Mouse (Mus musculus) lung, postnatal 0 days (tissue): Measurements from ENCODE around the gene Ccdc167. TPM values are rescaled to one million over a fixed set of nuclear protein-coding genes. Genes with fewer than 3 reads are reported as not detected.
A peak's percentile ranks its signal among the peaks of the same experiment; 100 is the strongest.

Experiments
- ATAC-seq: fragments of 200-750 bp; cut with Nextera tagmentation; 2 replicates; pipeline ENCODE4 v1.8.0; 2017; ENCODE audit warnings: moderate library complexity
- DNase-seq: peaks from one replicate; pipeline ENCODE4 v3.0.0-alpha.2; 2016; ENCODE audit warnings: low spot score
- H3K27ac ChIP-seq: fragments of 300-500 bp; sonication (generic); 2 replicates; pipeline ENCODE4 v1.5.1; 2014; ENCODE audit warnings: antibody characterized with exemption, mild to moderate bottlenecking, low read length, mixed read lengths
- H3K27me3 ChIP-seq: fragments of 300-500 bp; sonication (generic); replicated peaks from 2 replicates; pipeline ENCODE4 v1.6.1; 2014; ENCODE audit warnings: low read length, mixed read lengths; ENCODE audit not compliant: insufficient read depth
- H3K36me3 ChIP-seq: fragments of 300-500 bp; sonication (generic); 2 replicates; pipeline ENCODE4 v1.6.1; 2014; ENCODE audit warnings: low read length, mixed read lengths; ENCODE audit not compliant: insufficient read depth
- H3K4me1 ChIP-seq: fragments of 300-500 bp; sonication (generic); 2 replicates; pipeline ENCODE4 v1.6.1; 2014; ENCODE audit warnings: antibody characterized with exemption, low read depth, low read length, mixed read lengths; ENCODE audit not compliant: insufficient read depth
- H3K4me2 ChIP-seq: fragments of 300-500 bp; sonication (generic); replicated peaks from 2 replicates; pipeline ENCODE4 v1.6.1; 2014; ENCODE audit warnings: low read depth, mild to moderate bottlenecking, low read length, moderate library complexity, mixed read lengths
- H3K4me3 ChIP-seq: fragments of 300-500 bp; sonication (generic); 2 replicates; pipeline ENCODE4 v1.5.1; 2014; ENCODE audit warnings: low read depth, low read length
- H3K9ac ChIP-seq: fragments of 300-500 bp; sonication (generic); replicated peaks from 2 replicates; pipeline ENCODE4 v1.6.1; 2014; ENCODE audit warnings: low read depth, mild to moderate bottlenecking
- H3K9me3 ChIP-seq: fragments of 300-500 bp; sonication (generic); 2 replicates; pipeline ENCODE4 v1.6.1; 2016; ENCODE audit warnings: low read length, mixed read lengths
- CTCF ChIP-seq: IDR thresholded peaks from 2 replicates; pipeline ENCODE4 v1.5.1; 2016; ENCODE audit warnings: antibody characterized with exemption, mild to moderate bottlenecking
- EP300 ChIP-seq: IDR thresholded peaks from 2 replicates; pipeline ENCODE4 v1.6.1; 2016; ENCODE audit warnings: antibody characterized with exemption, mild to moderate bottlenecking, control low read depth
- WGBS: fragments of 180-500 bp; shearing (Covaris S2); extraction: QIAGEN DNeasy Blood & Tissue Kit; methylation state at CpG from one replicate; pipeline ENCODE4 v1.1.7; 2014; 5-methylcytosine and 5-hydroxymethylcytosine counted together
- polyA plus RNA-seq: library from polyadenylated mRNA; unstranded; fragments of >200 nt; fragmentation: Nextera tagmentation; extraction: Ambion mirVana; gene quantifications from 2 replicates; pipeline ENCODE4 v1.2.1, GENCODE M21; 2015

The Ccdc167 gene
- polyA plus RNA-seq, 1 experiment from 2014 or later = 4.1 TPM

- ATAC-seq = no peak
- Histone ChIP-seq H3K4me3 (no peak overlapping the region), H3K27me3 (no peaks in the 10 kb centered on the region), H3K27ac (no peak overlapping the region), H3K9me3 (no peaks in the 10 kb centered on the region), H3K4me1 (peaks cover 2% of the 10 kb centered on the region; the same call in 1 of the 2 replicates), H3K4me2 (no peak overlapping the region), H3K36me3 (no peaks in the 10 kb centered on the region), H3K9ac (no peak overlapping the region)
- no peak for TF ChIP-seq CTCF
- no peak for TF ChIP-seq EP300
- 56% methylated on average over 19 of the region's 19 CpGs for WGBS
- no peak for DNase-seq
Observed at GRCm38 (mm10) chr17:29711076-29711744, 5.6 kb downstream of the Ccdc167 start.

DNA sequence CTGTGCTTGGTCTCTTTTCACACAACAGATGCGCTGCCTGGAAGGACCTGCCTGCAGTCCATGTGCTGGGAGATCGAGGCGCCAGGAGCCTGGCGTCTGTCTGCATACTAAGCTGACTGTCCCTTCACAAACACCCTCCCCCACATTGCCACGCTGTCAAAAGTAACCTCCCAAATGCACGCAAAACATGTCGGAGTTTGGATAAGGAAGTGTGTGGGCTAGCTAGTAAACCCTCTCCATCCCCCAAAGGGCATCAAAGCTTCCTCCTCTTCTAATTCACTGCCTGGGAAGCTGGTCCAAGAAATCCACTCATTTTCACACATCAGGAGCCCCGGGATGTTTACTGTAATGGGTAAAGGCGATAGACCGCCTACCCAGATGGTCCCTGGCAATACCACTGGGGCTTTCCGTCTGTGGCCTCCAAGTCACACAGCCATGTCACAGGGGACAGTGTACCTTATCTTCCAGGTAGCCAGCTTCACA lies 6.2 kb downstream of the Ccdc167 start:
- Histone ChIP-seq H3K4me1 (no peaks in the 10 kb centered on the region; the same call in 1 of the 2 replicates), H3K4me3 (no peak overlapping the region), H3K9ac (no peak overlapping the region), H3K27me3 (no peaks in the 10 kb centered on the region), H3K4me2 (no peak overlapping the region), H3K9me3 (no peaks in the 10 kb centered on the region), H3K27ac (no peak overlapping the region), H3K36me3 (no peaks in the 10 kb centered on the region)
- ATAC-seq (no peak), DNase-seq (no peak)
- WGBS = 50% methylated on average over 11 of the region's 11 CpGs
- no peak for TF ChIP-seq EP300
- TF ChIP-seq CTCF = no peak

- no peaks in the 10 kb centered on the region for H3K9me3 ChIP-seq
- no peak overlapping the region for H3K4me3 ChIP-seq
- TF ChIP-seq EP300 (no peak), CTCF (no peak)
- H3K4me1 ChIP-seq = no peaks in the 10 kb centered on the region; the same call in 1 of the 2 replicates
- H3K27ac ChIP-seq = no peak overlapping the region
- 0 out of 2 replicates have a peak, but pooled peaks cover 2% of the 10 kb centered on the region for H3K36me3 ChIP-seq
- no peak overlapping the region for H3K9ac ChIP-seq
- ATAC-seq (no peak), DNase-seq (no peak)
- WGBS = 69% methylated on average over 5 of the region's 5 CpGs
- H3K4me2 ChIP-seq = no peak overlapping the region
- no peaks in the 10 kb centered on the region for H3K27me3 ChIP-seq
Observed at GRCm38 (mm10) chr17:29708783-29709182, 8.1 kb downstream of the Ccdc167 start.

DNA sequence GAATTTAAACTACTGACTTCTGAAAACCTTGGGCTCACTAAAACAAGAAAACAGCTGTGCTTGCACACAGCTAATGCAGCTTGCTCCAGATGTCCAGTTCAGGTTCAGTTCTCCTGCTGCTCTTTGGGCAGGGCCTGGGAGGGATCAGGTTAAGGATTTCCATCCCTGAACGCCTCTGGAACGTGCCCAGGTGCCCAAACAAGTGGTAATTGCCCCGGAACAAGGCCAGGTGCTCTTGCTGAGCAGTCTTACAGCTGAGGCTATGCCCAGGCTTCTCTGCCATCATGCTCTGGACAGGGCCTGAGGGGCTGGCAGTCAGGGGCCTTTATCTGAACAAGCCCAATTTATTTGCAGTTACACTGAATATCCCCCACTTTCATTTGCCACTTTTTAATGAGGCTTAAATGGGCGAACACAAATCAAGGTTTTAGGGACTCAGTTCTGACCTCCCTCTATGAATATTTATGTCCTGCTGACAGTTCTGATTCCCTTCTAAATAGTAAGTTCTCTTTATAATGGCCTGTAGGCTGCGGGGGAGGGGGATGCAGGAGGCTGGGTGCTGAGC lies 9.8 kb downstream of the Ccdc167 start:
- TF ChIP-seq EP300 (no peak), CTCF (no peak)
- no peak for DNase-seq
- no peaks in the 10 kb centered on the region for H3K9me3 ChIP-seq
- H3K36me3 ChIP-seq = 0 out of 2 replicates have a peak, but pooled peaks cover 10% of the 10 kb centered on the region
- H3K4me2 ChIP-seq = no peak overlapping the region
- WGBS = 63% methylated on average over 5 of the region's 5 CpGs
- no peaks in the 10 kb centered on the region; the same call in 1 of the 2 replicates for H3K4me1 ChIP-seq
- ATAC-seq = no peak
- no peak overlapping the region for H3K9ac ChIP-seq
- no peak overlapping the region for H3K27ac ChIP-seq
- H3K4me3 ChIP-seq = no peak overlapping the region
- H3K27me3 ChIP-seq = no peaks in the 10 kb centered on the region

DNA sequence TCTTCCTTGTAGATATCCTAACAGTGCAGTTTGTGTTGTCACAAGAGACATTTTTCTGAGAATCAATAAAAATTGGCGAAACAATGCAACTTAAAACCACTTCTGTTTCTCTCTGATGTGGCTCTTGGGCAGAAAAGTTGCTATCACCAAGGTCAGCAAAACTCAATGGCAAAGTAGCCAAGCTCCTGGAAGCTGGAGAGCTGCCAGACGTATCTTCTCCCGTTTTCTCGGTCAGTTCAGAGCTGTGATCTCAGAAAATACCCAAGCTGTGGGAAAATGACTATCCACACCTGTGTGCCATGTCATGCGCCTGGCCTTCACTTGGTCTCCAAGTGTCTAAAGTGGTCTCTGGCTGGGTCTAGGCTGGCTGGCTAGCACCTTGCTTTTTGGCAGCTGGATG lies 11.0 kb downstream of the Ccdc167 start:
- H3K9ac ChIP-seq = no peak overlapping the region
- H3K36me3 ChIP-seq = peaks cover 16% of the 10 kb centered on the region; the same call in 1 of the 2 replicates
- H3K9me3 ChIP-seq = no peaks in the 10 kb centered on the region
- no peaks in the 10 kb centered on the region for H3K27me3 ChIP-seq
- DNase-seq (no peak), ATAC-seq (no peak)
- no peak overlapping the region for H3K4me3 ChIP-seq
- WGBS = 67% methylated on average over 5 of the region's 5 CpGs
- no peak overlapping the region for H3K27ac ChIP-seq
- H3K4me2 ChIP-seq = no peak overlapping the region
- H3K4me1 ChIP-seq = no peaks in the 10 kb centered on the region
- no peak for TF ChIP-seq CTCF
- TF ChIP-seq EP300 = no peak

GRCm38 (mm10) chr17:29704781-29705180 lies 12.1 kb downstream of the Ccdc167 start:
- no peak overlapping the region for H3K4me3 ChIP-seq
- peaks cover 26% of the 10 kb centered on the region for H3K36me3 ChIP-seq
- DNase-seq = peak; percentile 32
- no peaks in the 10 kb centered on the region for H3K27me3 ChIP-seq
- H3K4me2 ChIP-seq = no peak overlapping the region
- H3K9me3 ChIP-seq = no peaks in the 10 kb centered on the region
- H3K27ac ChIP-seq = no peak overlapping the region
- no peaks in the 10 kb centered on the region for H3K4me1 ChIP-seq
- TF ChIP-seq CTCF = peak; percentile 80
- TF ChIP-seq EP300 = no peak
- 36% methylated on average over 3 of the region's 3 CpGs for WGBS
- no peak overlapping the region for H3K9ac ChIP-seq
- ATAC-seq = peak; percentile 45; the same call in 1 of the 2 replicates
